Mouse (Mus musculus) cortical plate, adult 2 months (tissue): Measurements from ENCODE around the gene Abhd6.

Experiments used
- CTCF ChIP-seq: fragments of 200-500 bp; IDR thresholded peaks from 2 replicates; pipeline ENCODE4 v1.5.1; 2011; ENCODE audit warnings: mild to moderate bottlenecking, control low read depth, low read length; ENCODE audit not compliant: insufficient read depth; ENCODE audit errors: extremely low read depth
- POLR2A ChIP-seq: fragments of 200-500 bp; IDR thresholded peaks from 2 replicates; pipeline ENCODE4 v1.6.1; 2011; ENCODE audit warnings: mild to moderate bottlenecking, low read length, control low read depth; ENCODE audit not compliant: insufficient read depth; ENCODE audit errors: extremely low read depth

GRCm38 (mm10) chr14:8002432-8003092, at the start of gene Abhd6:
- no peak for TF ChIP-seq CTCF
- peak; percentile 93 for TF ChIP-seq POLR2A
